ENCODE assay signal across 28 mouse cellular contexts in the genomic region with DNA sequence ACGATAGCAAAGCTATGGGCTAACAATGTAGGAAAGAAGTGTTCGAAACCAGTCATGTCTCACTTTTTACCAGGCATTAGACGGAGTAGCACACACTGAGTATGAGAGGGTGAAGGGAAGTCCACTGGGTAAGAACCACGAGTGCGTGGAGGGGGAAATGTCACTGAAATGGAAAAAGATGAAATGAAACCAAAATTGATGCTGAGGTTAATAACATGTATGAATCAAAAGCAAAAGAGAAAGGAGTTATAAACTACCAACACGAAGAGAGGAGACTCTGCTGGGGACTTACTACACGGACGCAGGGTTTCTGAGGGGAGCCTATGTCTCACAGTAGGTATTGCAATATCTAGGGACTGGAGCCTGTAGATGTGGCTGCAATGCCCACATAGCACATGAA. TPM values are rescaled to one million over a fixed set of nuclear protein-coding genes. Genes with fewer than 3 reads are reported as not detected.
DNase-seq lines count a peak whose midpoint lies in the region; ATAC-seq lines count a peak whose summit lies in the region.
"Had no signal": no experiment of that assay in that cellular context is flagged by ENCODE, and none has a peak within 500 bp of the region (broad histone marks: within the 10 kb centered on the region; RNA-seq: fewer than 3 reads in every experiment).

No protein-coding gene starts in this region.

- peak; percentile 2 for DNase-seq in embryo, embryonic 10 days (ENCODE audit: low spot score)
- no peak for DNase-seq in embryo, embryonic 11 days
- peak; percentile 7 for DNase-seq in CD4-positive helper T cell, adult 2 months (ENCODE audit: low read depth, low spot score)
- DNase-seq in lung, adult 18-20 months = no peak
- no peak for DNase-seq in adrenal gland, adult 2 months
- no peak for DNase-seq in cerebellum, postnatal 10 days
- DNase-seq: adrenal gland, postnatal 25 days; cerebellum, adult 8-10 months; forebrain, postnatal 0 days; gastrocnemius, postnatal 25 days; kidney, adult 9 months; kidney, postnatal 25 days; lung, adult 2 months; lung, postnatal 14 days; midbrain, embryonic 14.5 days; thymus, adult 2 months; thymus, postnatal 4 days had no signal

- ATAC-seq in granulocyte monocyte progenitor cell, adult 5-6 weeks (replicated peaks; ENCODE audit: poor library complexity, severe bottlenecking) = peak; percentile 72
- ATAC-seq in monocyte, adult 5-6 weeks (replicated peaks; ENCODE audit: insufficient number of reproducible peaks, low FRiP score, low TSS enrichment, poor library complexity, severe bottlenecking) = peak; percentile 89
- ATAC-seq: forebrain, postnatal 0 days; intestine, embryonic 15.5 days; liver, embryonic 12.5 days had no signal

RNA-seq across cellular contexts. Expression of a gene that starts 41.9 kb away (rescaled TPM):
- not detected in 2 replicates for total RNA-seq in granulocyte monocyte progenitor cell, adult 5-6 weeks (2014; fragmentation: Nextera tagmentation)
- not detected in 2 replicates for total RNA-seq in granulocyte monocyte progenitor cell, adult 5-6 weeks (2017)
- total RNA-seq in monocyte, adult 5-6 weeks (2017) = not detected in 3 replicates
- total RNA-seq in adrenal gland, adult 2 months (2021) = not detected
- 0.16 and 0.42 TPM in 2 replicates for polyA plus RNA-seq in adrenal gland, adult 2 months (2012; rRNA removed)
- total RNA-seq: adrenal gland, postnatal 25 days; layer of hippocampus, adult 2 months; layer of hippocampus, postnatal 25 days; left cerebral cortex, postnatal 14 days had no signal
- polyA plus RNA-seq: heart, embryonic 14.5 days; hindbrain, embryonic 14.5 days; intestine, embryonic 15.5 days; limb, embryonic 13.5 days; liver, embryonic 12.5 days; lung, adult 2 months; stomach, embryonic 16.5 days; thymus, adult 2 months had no signal

Comparison
In these comparisons a context has a peak if more than half of its experiments do, and no peak if none do; other contexts are left out.
1. DNase-seq: peak in embryo, embryonic 10 days (single experiment) and CD4-positive helper T cell, adult 2 months (single experiment); none in embryo, embryonic 11 days (single experiment), lung, adult 18-20 months (0 of 2), adrenal gland, adult 2 months (single experiment) and cerebellum, postnatal 10 days (0 of 2).